Mouse (Mus musculus): ENCODE data around the gene Foxp1. TPM values are rescaled to one million over a fixed set of nuclear protein-coding genes. Genes with fewer than 3 reads are reported as not detected.

Gene Foxp1
- polyA plus RNA-seq, 1 experiment from 2014 or later = 91.9 TPM

DNA sequence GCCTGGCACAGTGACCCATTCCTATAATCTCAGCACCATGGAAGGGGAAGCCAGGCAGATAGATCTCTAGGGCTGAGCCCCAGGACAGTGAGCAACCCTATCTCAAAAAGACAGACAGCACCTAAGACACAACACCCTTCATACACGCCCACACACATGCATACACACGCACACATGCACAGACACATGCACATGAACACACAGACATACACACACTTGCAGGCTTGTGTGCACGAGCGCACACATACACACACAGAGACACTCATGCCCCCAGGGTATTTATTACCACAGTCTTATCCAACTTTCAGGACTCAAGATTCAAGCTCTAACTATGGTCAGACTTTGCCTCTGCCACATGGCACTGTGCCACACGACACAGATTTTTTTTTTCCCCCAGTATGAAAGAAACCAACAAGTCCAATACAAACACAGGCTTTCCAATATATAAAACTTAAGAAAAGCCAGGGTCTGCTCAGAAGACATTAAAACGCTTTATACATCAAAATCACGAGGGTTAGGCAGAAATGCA is 38.3 kb downstream of the Foxp1 start:
- Histone ChIP-seq H3K4me2 (replicated peaks; ENCODE audit: low read depth, low read length) (no peak overlapping the region), H3K36me3 (ENCODE audit: control insufficient read depth, insufficient read depth, low read length) (no peaks in the 10 kb centered on the region), H3K4me1 (replicated peaks; ENCODE audit: control insufficient read depth, insufficient read depth, low read length) (peaks cover 5% of the 10 kb centered on the region; the same call in 1 of the 2 replicates), H3K9me3 (ENCODE audit: control insufficient read depth, low read length) (no peaks in the 10 kb centered on the region), H3K9ac (ENCODE audit: low read depth, low read length) (no peak overlapping the region), H3K27me3 (ENCODE audit: control insufficient read depth, insufficient read depth, low read length) (no peaks in the 10 kb centered on the region), H3K27ac (ENCODE audit: low read depth, low read length) (no peak overlapping the region), H3K4me3 (ENCODE audit: low read depth, low read length) (no peak overlapping the region)
- WGBS = 91% methylated on average over 7 of the region's 7 CpGs
- no peak for DNase-seq (ENCODE audit: low spot score)
- ATAC-seq (ENCODE audit: low FRiP score) = no peak

DNA sequence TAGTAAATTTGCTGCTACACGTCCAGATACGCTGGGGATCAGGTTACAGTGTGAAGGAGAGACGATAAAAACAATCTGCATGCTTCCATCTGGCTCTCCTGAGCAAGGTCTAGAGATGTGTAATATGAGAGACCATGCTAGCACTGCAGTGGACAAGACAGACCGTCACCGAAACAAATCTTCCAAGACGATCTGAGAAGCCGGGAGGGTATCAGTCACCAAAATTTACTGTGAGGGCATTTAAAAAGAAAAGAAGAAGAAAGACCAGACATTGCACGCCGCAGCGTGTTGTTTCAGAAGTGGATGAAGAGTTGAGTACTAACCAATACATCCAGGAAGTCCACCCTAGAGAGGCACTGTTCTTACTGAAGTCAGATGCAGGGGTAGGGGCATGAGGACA is 39.0 kb downstream of the Foxp1 start:
- ATAC-seq (ENCODE audit: low FRiP score) (no peak), DNase-seq (ENCODE audit: low spot score) (no peak)
- H3K4me1 ChIP-seq (replicated peaks; ENCODE audit: control insufficient read depth, insufficient read depth, low read length) = peaks cover 5% of the 10 kb centered on the region; the same call in 1 of the 2 replicates
- H3K27ac ChIP-seq (ENCODE audit: low read depth, low read length) = no peak overlapping the region
- H3K36me3 ChIP-seq (ENCODE audit: control insufficient read depth, insufficient read depth, low read length) = no peaks in the 10 kb centered on the region
- no peaks in the 10 kb centered on the region for H3K27me3 ChIP-seq (ENCODE audit: control insufficient read depth, insufficient read depth, low read length)
- H3K9ac ChIP-seq (ENCODE audit: low read depth, low read length) = no peak overlapping the region
- WGBS = 64% methylated on average over 10 of the region's 10 CpGs
- H3K4me2 ChIP-seq (replicated peaks; ENCODE audit: low read depth, low read length) = no peak overlapping the region
- H3K4me3 ChIP-seq (ENCODE audit: low read depth, low read length) = no peak overlapping the region
- H3K9me3 ChIP-seq (ENCODE audit: control insufficient read depth, low read length) = no peaks in the 10 kb centered on the region

DNA sequence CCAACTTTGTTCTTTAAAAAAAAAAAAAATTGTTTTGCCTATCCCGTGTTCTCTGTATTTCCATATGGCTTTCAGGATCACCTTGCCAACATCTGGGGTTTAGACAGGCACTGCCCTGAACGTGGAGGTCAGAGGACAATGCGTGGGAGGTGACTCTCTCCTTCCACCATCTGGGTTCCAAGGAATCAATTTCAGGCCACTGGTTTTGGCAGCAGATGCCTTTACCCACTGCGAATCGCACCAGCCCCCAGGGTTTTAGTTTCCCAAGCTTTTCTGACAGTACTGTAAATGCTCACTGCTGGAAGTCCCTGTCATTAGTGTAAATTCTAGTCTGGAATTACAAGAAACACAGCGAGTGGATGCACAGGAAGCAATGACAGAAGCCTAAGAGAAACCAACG is 41.0 kb downstream of the Foxp1 start:
- no peaks in the 10 kb centered on the region for H3K9me3 ChIP-seq (ENCODE audit: control insufficient read depth, low read length)
- no peaks in the 10 kb centered on the region for H3K36me3 ChIP-seq (ENCODE audit: control insufficient read depth, insufficient read depth, low read length)
- no peak overlapping the region for H3K9ac ChIP-seq (ENCODE audit: low read depth, low read length)
- no peak overlapping the region for H3K4me2 ChIP-seq (replicated peaks; ENCODE audit: low read depth, low read length)
- no peak overlapping the region for H3K27ac ChIP-seq (ENCODE audit: low read depth, low read length)
- ATAC-seq (ENCODE audit: low FRiP score) = no peak
- H3K4me1 ChIP-seq (replicated peaks; ENCODE audit: control insufficient read depth, insufficient read depth, low read length) = peaks cover 5% of the 10 kb centered on the region; the same call in 1 of the 2 replicates
- no peaks in the 10 kb centered on the region for H3K27me3 ChIP-seq (ENCODE audit: control insufficient read depth, insufficient read depth, low read length)
- no peak overlapping the region for H3K4me3 ChIP-seq (ENCODE audit: low read depth, low read length)
- WGBS = 57% methylated on average over 7 of the region's 7 CpGs
- no peak for DNase-seq (ENCODE audit: low spot score)

DNA sequence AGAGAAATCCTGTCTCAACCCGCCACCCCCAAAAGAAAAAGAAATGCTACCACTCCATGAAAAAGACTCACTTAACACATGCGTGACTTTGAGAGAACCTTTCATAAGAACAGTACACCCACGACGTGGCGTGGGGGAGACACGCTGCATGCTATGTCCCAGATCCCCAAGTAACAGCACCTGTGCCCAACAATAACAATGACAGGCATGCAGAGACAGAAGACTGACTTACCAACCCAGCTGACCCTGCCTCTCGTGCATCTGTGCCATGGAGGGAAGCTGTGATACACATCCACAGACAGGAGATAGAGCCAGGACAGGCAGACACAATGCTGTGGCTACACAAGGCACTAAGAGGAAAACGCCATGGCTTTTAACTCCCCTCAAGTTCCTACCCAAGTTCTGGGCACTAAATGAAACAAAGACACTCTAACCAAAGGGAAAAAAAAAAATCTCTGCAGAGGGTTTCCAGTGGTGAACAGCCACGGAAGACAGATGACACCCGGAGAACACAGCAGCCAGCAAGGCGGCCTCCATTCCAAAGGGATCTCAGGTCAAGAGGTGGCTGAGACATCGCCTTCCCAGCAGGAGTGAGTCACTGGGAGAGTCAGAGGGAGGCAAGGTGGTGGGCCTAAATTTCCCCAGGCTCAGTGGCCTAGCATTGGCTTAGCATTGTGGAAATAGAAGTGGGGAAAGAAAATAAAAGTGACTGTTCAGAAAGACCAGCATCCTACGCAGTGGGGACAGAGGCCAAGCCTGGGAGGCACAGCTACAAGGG is 43.5 kb downstream of the Foxp1 start:
- Histone ChIP-seq H3K4me1 (replicated peaks; ENCODE audit: control insufficient read depth, insufficient read depth, low read length) (no peaks in the 10 kb centered on the region), H3K27me3 (ENCODE audit: control insufficient read depth, insufficient read depth, low read length) (no peaks in the 10 kb centered on the region), H3K9ac (ENCODE audit: low read depth, low read length) (no peak overlapping the region), H3K9me3 (ENCODE audit: control insufficient read depth, low read length) (no peaks in the 10 kb centered on the region), H3K4me3 (ENCODE audit: low read depth, low read length) (no peak overlapping the region), H3K4me2 (replicated peaks; ENCODE audit: low read depth, low read length) (no peak overlapping the region), H3K36me3 (ENCODE audit: control insufficient read depth, insufficient read depth, low read length) (no peaks in the 10 kb centered on the region), H3K27ac (ENCODE audit: low read depth, low read length) (no peak overlapping the region)
- no peak for DNase-seq (ENCODE audit: low spot score)
- ATAC-seq (ENCODE audit: low FRiP score) = no peak
- WGBS = 80% methylated on average over 13 of the region's 13 CpGs

DNA sequence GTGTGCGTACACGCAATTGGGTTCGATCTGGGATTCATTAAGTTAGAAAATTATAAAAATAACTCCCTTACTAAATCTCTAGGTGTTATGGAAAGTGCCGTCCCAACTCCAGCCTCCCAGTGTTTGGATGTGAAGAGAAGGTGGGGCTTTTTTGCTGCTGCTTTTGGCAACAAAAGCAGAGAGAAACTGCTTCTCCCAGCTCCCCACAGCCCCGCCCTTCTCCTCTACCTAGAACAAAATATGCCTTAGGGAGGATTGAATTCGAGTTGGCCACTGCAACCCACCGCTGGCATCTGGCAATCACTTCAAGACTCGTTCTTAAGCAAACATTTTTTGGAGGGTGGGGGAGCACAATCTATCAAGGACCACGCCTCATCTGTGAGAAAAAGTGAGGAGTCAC is 47.5 kb downstream of the Foxp1 start:
- no peaks in the 10 kb centered on the region for H3K9me3 ChIP-seq (ENCODE audit: control insufficient read depth, low read length)
- no peak overlapping the region for H3K4me2 ChIP-seq (replicated peaks; ENCODE audit: low read depth, low read length)
- DNase-seq (ENCODE audit: low spot score) (no peak), ATAC-seq (ENCODE audit: low FRiP score) (no peak)
- no peaks in the 10 kb centered on the region for H3K36me3 ChIP-seq (ENCODE audit: control insufficient read depth, insufficient read depth, low read length)
- H3K27ac ChIP-seq (ENCODE audit: low read depth, low read length) = no peak overlapping the region
- 83% methylated on average over 9 of the region's 9 CpGs for WGBS
- H3K4me1 ChIP-seq (replicated peaks; ENCODE audit: control insufficient read depth, insufficient read depth, low read length) = no peaks in the 10 kb centered on the region
- no peak overlapping the region for H3K4me3 ChIP-seq (ENCODE audit: low read depth, low read length)
- H3K9ac ChIP-seq (ENCODE audit: low read depth, low read length) = no peak overlapping the region
- no peaks in the 10 kb centered on the region for H3K27me3 ChIP-seq (ENCODE audit: control insufficient read depth, insufficient read depth, low read length)

DNA sequence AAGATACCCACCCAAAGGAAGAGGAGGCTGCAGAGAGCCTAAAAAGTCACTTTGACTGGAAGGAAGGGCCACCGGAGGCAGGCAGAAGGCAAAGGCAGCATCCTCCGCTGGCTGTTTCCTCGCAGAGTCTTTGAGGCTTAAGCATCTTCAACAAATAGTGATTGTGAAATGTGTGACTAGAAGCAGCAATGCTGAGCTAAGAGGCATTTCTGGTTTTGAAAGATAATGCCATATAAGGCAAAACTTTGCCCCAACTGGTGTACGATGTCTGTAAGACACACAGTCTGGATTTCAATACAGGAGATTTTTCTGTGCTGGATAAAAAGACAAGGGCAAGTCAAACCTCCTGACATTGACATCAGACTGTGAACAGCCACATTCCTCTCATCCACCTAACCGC is 51.6 kb downstream of the Foxp1 start:
- DNase-seq (ENCODE audit: low spot score) (no peak), ATAC-seq (ENCODE audit: low FRiP score) (no peak)
- Histone ChIP-seq H3K9ac (ENCODE audit: low read depth, low read length) (no peak overlapping the region), H3K4me3 (ENCODE audit: low read depth, low read length) (no peak overlapping the region), H3K27me3 (ENCODE audit: control insufficient read depth, insufficient read depth, low read length) (no peaks in the 10 kb centered on the region; the same call in 1 of the 2 replicates), H3K36me3 (ENCODE audit: control insufficient read depth, insufficient read depth, low read length) (no peaks in the 10 kb centered on the region), H3K27ac (ENCODE audit: low read depth, low read length) (no peak overlapping the region), H3K9me3 (ENCODE audit: control insufficient read depth, low read length) (no peaks in the 10 kb centered on the region), H3K4me2 (replicated peaks; ENCODE audit: low read depth, low read length) (no peak overlapping the region), H3K4me1 (replicated peaks; ENCODE audit: control insufficient read depth, insufficient read depth, low read length) (no peaks in the 10 kb centered on the region)
- 86% methylated on average over 5 of the region's 5 CpGs for WGBS

DNA sequence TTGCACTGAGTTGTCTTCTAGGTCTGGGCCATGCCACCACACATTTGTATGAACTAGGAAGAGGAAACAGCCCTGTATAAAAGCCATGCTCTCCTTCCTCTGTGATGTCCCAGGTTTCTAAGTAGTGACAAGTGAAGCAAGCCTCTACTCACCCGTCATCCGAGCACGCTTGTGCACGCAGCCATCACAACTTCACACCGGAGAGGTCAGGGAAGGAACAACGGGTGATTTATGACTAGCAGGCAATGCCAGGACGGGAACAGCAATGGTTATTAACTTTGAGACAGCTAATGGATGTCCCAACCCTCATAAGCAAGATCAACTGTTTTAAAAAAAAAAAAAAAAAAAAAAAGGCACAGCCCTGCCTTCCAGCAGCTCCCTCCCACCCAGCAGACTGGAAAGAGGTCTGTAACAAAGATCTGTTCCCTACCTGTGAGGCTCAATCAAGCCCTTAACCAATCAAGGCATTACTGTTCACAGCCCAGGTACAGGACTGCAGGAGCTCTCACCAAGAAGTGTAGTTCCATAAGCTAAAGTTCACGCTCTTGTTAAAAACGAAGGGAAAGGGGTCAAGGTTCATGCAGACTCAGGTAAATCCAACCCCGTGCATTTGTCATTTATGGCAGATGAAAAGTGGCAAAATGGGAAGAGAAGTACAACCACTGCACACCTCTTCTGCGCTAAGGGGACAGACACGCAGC is 53.2 kb downstream of the Foxp1 start:
- H3K36me3 ChIP-seq (ENCODE audit: control insufficient read depth, insufficient read depth, low read length) = no peaks in the 10 kb centered on the region
- no peak for ATAC-seq (ENCODE audit: low FRiP score)
- H3K4me2 ChIP-seq (replicated peaks; ENCODE audit: low read depth, low read length) = no peak overlapping the region
- H3K4me1 ChIP-seq (replicated peaks; ENCODE audit: control insufficient read depth, insufficient read depth, low read length) = no peaks in the 10 kb centered on the region
- no peak overlapping the region for H3K4me3 ChIP-seq (ENCODE audit: low read depth, low read length)
- H3K27ac ChIP-seq (ENCODE audit: low read depth, low read length) = no peak overlapping the region
- H3K9me3 ChIP-seq (ENCODE audit: control insufficient read depth, low read length) = no peaks in the 10 kb centered on the region
- WGBS = 78% methylated on average over 12 of the region's 12 CpGs
- H3K27me3 ChIP-seq (ENCODE audit: control insufficient read depth, insufficient read depth, low read length) = no peaks in the 10 kb centered on the region; the same call in 1 of the 2 replicates
- H3K9ac ChIP-seq (ENCODE audit: low read depth, low read length) = no peak overlapping the region
- no peak for DNase-seq (ENCODE audit: low spot score)

DNA sequence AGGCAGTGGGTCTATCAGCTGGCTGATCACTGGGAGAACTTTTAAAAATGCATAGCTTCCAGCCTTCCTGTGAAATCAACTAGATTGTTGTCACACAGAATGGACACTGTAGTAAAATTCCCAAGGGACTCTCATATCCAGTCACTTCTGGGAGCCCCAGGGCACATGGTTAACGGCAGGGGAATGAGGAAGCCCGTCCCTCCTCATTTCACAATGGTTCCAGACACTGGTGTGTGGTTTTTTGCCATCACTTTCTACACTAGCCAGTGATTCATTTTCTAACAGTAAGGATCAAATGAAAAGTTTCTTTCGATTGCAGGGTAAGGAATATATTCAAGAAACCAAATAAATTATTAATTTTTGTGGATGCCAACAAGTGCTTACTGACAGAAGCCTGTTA is 54.7 kb downstream of the Foxp1 start:
- Histone ChIP-seq H3K9me3 (ENCODE audit: control insufficient read depth, low read length) (no peaks in the 10 kb centered on the region), H3K4me1 (replicated peaks; ENCODE audit: control insufficient read depth, insufficient read depth, low read length) (no peaks in the 10 kb centered on the region), H3K27ac (ENCODE audit: low read depth, low read length) (no peak overlapping the region), H3K4me3 (ENCODE audit: low read depth, low read length) (no peak overlapping the region), H3K9ac (ENCODE audit: low read depth, low read length) (no peak overlapping the region), H3K27me3 (ENCODE audit: control insufficient read depth, insufficient read depth, low read length) (no peaks in the 10 kb centered on the region; the same call in 1 of the 2 replicates), H3K4me2 (replicated peaks; ENCODE audit: low read depth, low read length) (no peak overlapping the region), H3K36me3 (ENCODE audit: control insufficient read depth, insufficient read depth, low read length) (no peaks in the 10 kb centered on the region)
- 55% methylated on average over 3 of the region's 3 CpGs for WGBS
- DNase-seq (ENCODE audit: low spot score) = peak; percentile 13
- no peak; the same call in 1 of the 2 replicates for ATAC-seq (ENCODE audit: low FRiP score)

All from hindbrain, embryonic 11.5 days (tissue).